Mouse (Mus musculus) Muller cell, postnatal 12 days (primary cell): ENCODE data around the gene D430019H16Rik.

Experiments
- DNase-seq: peaks from one replicate; pipeline ENCODE4 v3.0.0-alpha.2; 2015; ENCODE audit errors: inconsistent ontology term

Gene D430019H16Rik

DNA sequence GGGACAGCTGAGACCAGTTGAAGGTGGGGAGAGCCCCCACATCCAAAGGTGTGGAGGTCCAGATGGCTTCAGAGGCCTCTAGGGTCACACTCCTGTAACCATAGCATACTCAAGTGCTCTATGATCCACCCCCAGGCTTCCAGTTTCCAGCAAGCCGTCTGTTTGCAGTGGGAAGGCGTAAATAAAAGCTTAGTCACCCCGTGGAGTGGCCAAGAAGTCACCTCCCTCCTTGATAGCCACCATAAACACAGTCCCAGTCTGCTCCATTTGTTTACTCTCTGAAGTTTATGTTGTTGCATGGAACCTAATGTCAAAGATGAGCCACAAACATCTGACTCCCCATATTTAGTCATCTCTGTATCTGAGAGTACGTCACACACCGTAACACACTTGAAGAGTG lies 83.5 kb downstream of the D430019H16Rik start:
- DNase-seq, result no peak

GRCm38 (mm10) chr12:105539649-105540048 lies 86.0 kb downstream of the D430019H16Rik start:
- no peak for DNase-seq

DNA sequence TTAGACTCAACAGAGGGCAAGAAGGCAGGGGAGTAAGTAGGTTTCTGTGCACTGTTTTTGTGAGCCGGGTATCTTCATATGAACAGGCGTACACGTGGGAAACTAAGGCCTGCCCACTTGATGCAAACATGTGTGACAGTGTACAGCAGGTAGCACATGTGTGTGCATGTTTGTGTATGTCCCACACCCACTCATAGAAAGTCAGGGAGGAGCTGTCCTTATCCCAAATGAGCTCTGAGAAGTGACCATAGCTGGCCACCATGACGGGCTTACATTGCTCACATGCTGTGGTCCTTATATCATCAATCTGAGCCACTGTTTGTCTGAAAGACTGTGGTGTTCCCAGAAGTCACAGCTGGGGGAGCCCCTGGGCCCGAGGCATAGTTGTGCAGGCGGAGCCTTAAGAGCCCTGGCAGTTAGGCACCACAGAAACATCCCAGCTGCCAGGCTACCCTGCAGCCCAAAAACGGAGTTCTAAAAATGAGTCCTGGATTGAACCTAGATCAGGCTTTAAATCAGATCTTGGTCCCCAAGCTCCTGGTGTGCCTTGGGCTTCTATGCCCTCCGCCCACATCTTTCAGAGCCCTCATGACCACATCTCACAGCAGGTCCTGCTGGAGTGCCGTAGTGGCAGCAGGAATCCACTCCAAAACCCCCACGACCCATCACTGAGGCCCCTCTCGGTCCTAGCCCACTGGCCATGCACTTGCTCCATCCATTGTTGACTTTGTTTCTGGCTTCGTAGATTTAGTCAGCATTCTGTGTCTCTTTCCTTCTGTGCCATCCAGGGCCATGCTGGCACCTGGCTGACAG lies 88.1 kb downstream of the D430019H16Rik start:
- DNase-seq, result no peak

DNA sequence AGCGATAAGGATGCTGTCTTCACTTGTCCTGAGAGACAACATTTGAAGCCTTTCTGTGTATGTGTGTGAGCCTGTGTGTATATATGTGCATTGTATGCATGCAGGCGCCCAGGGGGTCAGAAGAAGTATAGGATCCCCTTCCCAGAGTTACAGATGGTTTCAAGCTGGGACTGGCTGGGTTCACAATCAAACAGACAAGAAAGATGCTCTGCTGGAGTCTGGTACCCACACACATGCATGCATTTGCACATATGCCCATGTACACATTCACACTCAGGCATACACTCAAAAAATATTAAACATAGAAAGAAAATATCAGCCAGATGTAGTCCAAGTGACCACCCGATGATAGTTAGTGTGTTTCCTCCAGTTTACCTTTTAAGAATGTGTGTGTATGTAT lies 88.9 kb downstream of the D430019H16Rik start:
- no peak for DNase-seq
